Mouse (Mus musculus) olfactory bulb, adult 2 months (tissue): ENCODE data around the gene Tnip1.

Source experiments
- CTCF ChIP-seq: fragments of 200-500 bp; IDR thresholded peaks from 2 replicates; pipeline ENCODE4 v1.5.1; 2012; ENCODE audit warnings: low read depth, mild to moderate bottlenecking, low read length, moderate library complexity; ENCODE audit not compliant: insufficient read depth
- POLR2A ChIP-seq: fragments of 200-500 bp; IDR thresholded peaks from 2 replicates; pipeline ENCODE4 v1.6.1; 2012; ENCODE audit warnings: mild to moderate bottlenecking, low read depth, low read length, moderate library complexity; ENCODE audit not compliant: insufficient read depth

DNA sequence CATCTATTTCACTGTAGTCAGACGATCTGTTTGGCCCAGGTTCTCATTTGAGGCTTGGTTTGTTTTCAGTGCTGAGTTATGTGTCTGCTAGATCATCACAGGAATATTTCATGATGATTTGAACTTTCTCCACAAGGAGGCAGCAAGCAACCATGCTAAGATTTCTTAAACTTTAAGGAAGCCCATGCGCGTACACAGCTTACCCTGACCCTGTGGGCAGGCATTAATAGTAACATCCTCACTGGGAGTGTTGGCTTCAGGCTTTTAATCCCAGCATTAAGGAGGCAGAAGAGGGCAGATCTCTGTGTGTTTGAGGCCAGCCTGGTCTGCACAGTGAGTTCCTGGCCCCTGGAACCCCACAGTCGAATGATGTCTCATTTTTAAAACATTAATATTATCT is 83.3 kb downstream of the Tnip1 start:
- TF ChIP-seq CTCF (no peak), POLR2A (no peak)
